Mouse (Mus musculus): ENCODE measurements around the gene Apoc4.

Gene Apoc4

GRCm38 (mm10) chr7:19628192-19628535 is 53.1 kb downstream of the Apoc4 start:
- no peak for DNase-seq
